Mouse (Mus musculus) heart, adult 11 months (tissue): ENCODE data around the gene Ccdc6.

ENCODE experiments used
- DNase-seq: peaks from one replicate; pipeline ENCODE4 v3.0.0; 2022

Ccdc6 gene

GRCm38 (mm10) chr10:70224571-70224970 is 127.7 kb downstream of the Ccdc6 start:
- peak; percentile 84 for DNase-seq

- peak; percentile 92 for DNase-seq
Measured at GRCm38 (mm10) chr10:70225760-70226159, 128.8 kb downstream of the Ccdc6 start.

GRCm38 (mm10) chr10:70226608-70227007 is 129.7 kb downstream of the Ccdc6 start:
- DNase-seq, result peak; percentile 85

GRCm38 (mm10) chr10:70230352-70230751 is 133.4 kb downstream of the Ccdc6 start:
- DNase-seq, result peak; percentile 95

GRCm38 (mm10) chr10:70237936-70238335 is 141.0 kb downstream of the Ccdc6 start:
- peak; percentile 6 for DNase-seq
